Mouse (Mus musculus) monocyte, adult 59 days (primary cell): ENCODE measurements around the gene Polr2g. TPM values are rescaled to one million over a fixed set of nuclear protein-coding genes. Genes with fewer than 3 reads are reported as not detected.

Experiments
- total RNA-seq, 2 experiments: library from RNA; stranded (reverse); gene quantifications; one replicate each; pipeline ENCODE4 v1.2.4; 2023

The Polr2g gene
- total RNA-seq = 10 to 100 TPM; 57.5 to 68.0 TPM

GRCm38 (mm10) chr19:8798264-8798946, at the start of gene Polr2g:
Gene Polr2g (minus strand): TSS chr19:8798577.

GRCm38 (mm10) chr19:8839103-8839907, 40.9 kb upstream of the Polr2g start, which contains the start of gene Gng3:
Gene Gng3 (minus strand): TSS chr19:8839194.

GRCm38 (mm10) chr19:8837251-8837791, 38.9 kb upstream of the Polr2g start, which contains the start of gene Bscl2:
Gene Bscl2 (plus strand): TSS chr19:8837467.

GRCm38 (mm10) chr19:8829660-8830059, 31.3 kb upstream of the Polr2g start, which contains the start of gene AC129217.1:
Gene AC129217.1 (plus strand): TSS chr19:8829773.

GRCm38 (mm10) chr19:8819596-8820423, 21.4 kb upstream of the Polr2g start, which contains the start of gene Hnrnpul2:
Gene Hnrnpul2 (plus strand): TSS chr19:8820010.

GRCm38 (mm10) chr19:8818801-8819595, 20.6 kb upstream of the Polr2g start, which contains the start of gene Ttc9c:
Gene Ttc9c (minus strand): TSS chr19:8819333.

GRCm38 (mm10) chr19:8802130-8802821, 3.9 kb upstream of the Polr2g start, which contains the start of gene Zbtb3:
Gene Zbtb3 (plus strand): TSS chr19:8802555.

GRCm38 (mm10) chr19:8786008-8786781, 12.2 kb downstream of the Polr2g start, which contains the start of gene Taf6l:
Gene Taf6l (minus strand): TSS chr19:8786417.

GRCm38 (mm10) chr19:8774086-8774835, 24.1 kb downstream of the Polr2g start, which contains the start of gene Tmem179b:
Gene Tmem179b (minus strand): TSS chr19:8774467.

GRCm38 (mm10) chr19:8770567-8771270, 27.7 kb downstream of the Polr2g start, which contains the start of gene Tmem223:
Gene Tmem223 (plus strand): TSS chr19:8770996.

GRCm38 (mm10) chr19:8756635-8757387, 41.6 kb downstream of the Polr2g start, which contains the start of gene Nxf1:
Gene Nxf1 (plus strand): TSS chr19:8757073.

Other genes starting within 250 kb of the Polr2g start
- not detected for gene Slc22a8, start 207.3 kb downstream of the Polr2g start, total RNA-seq
- not detected for gene Slc22a6, start 180.5 kb downstream of the Polr2g start, total RNA-seq
- gene Chrm1, start 134.8 kb downstream of the Polr2g start, total RNA-seq = not detected
- gene Slc3a2, start 75.2 kb downstream of the Polr2g start, total RNA-seq = 100 to 1,000 TPM; 198 to 224 TPM
- gene Wdr74, start 62.8 kb downstream of the Polr2g start, total RNA-seq = 10 to 100 TPM; 41.0 to 42.9 TPM
- 1 to 10 TPM in 1 of 2 experiments, not detected in 1; 1.8 TPM for gene 1700092M07Rik, start 57.9 kb downstream of the Polr2g start, total RNA-seq
- gene Stx5a, start 57.2 kb downstream of the Polr2g start, total RNA-seq = 100 to 1,000 TPM; 158 to 163 TPM
- 100 to 1,000 TPM; 220 to 231 TPM for gene Nxf1, start 41.5 kb downstream of the Polr2g start, total RNA-seq
- gene Tmem223, start 27.6 kb downstream of the Polr2g start, total RNA-seq = 10 to 100 TPM; 30.2 to 33.8 TPM
- gene Tmem179b, start 24.1 kb downstream of the Polr2g start, total RNA-seq = 100 to 1,000 TPM; 114 to 120 TPM
- 10 to 100 TPM; 11.3 to 13.8 TPM for gene Taf6l, start 12.2 kb downstream of the Polr2g start, total RNA-seq
- gene Zbtb3, start 4.0 kb upstream of the Polr2g start, total RNA-seq = 1 to 10 TPM; 2.1 to 3.1 TPM
- gene Ttc9c, start 20.8 kb upstream of the Polr2g start, total RNA-seq = 10 to 100 TPM; 31.1 to 35.2 TPM
- gene Hnrnpul2, start 21.4 kb upstream of the Polr2g start, total RNA-seq = 100 to 1,000 TPM; 107 to 124 TPM
- gene AC129217.1, start 31.2 kb upstream of the Polr2g start, total RNA-seq = 10 to 100 TPM; 21.6 to 27.8 TPM
- gene Bscl2, start 38.9 kb upstream of the Polr2g start, total RNA-seq = 100 to 1,000 TPM in 1 of 2 experiments, 10 to 100 TPM in 1; 97.1 to 109 TPM
- gene Gng3, start 40.6 kb upstream of the Polr2g start, total RNA-seq = not detected
- gene Lrrn4cl, start 52.2 kb upstream of the Polr2g start, total RNA-seq = under 1 TPM; 0.27 to 0.55 TPM
- 100 to 1,000 TPM; 107 to 138 TPM for gene Ubxn1, start 72.9 kb upstream of the Polr2g start, total RNA-seq
- 10 to 100 TPM; 19.3 to 24.4 TPM for gene Uqcc3, start 82.3 kb upstream of the Polr2g start, total RNA-seq
- 10 to 100 TPM; 11.6 to 16.5 TPM for gene Lbhd1, start 85.2 kb upstream of the Polr2g start, total RNA-seq
- gene Gm49403, start 85.4 kb upstream of the Polr2g start, total RNA-seq = not detected
- 10 to 100 TPM; 32.3 to 36.4 TPM for gene 1810009A15Rik, start 90.3 kb upstream of the Polr2g start, total RNA-seq
- gene Gm49416, start 90.3 kb upstream of the Polr2g start, total RNA-seq = 1 to 10 TPM in 1 of 2 experiments, not detected in 1; 6.1 TPM
- gene Ints5, start 94.4 kb upstream of the Polr2g start, total RNA-seq = 10 to 100 TPM; 13.1 to 16.0 TPM
- 100 to 1,000 TPM; 114 to 122 TPM for gene Ganab, start 99.5 kb upstream of the Polr2g start, total RNA-seq
- 10 to 100 TPM; 48.9 to 52.6 TPM for gene B3gat3, start 121.8 kb upstream of the Polr2g start, total RNA-seq
- gene Rom1, start 130.8 kb upstream of the Polr2g start, total RNA-seq = 1 to 10 TPM; 2.6 to 3.1 TPM
- 10 to 100 TPM; 62.0 to 62.9 TPM for gene Eml3, start 131.0 kb upstream of the Polr2g start, total RNA-seq
- 100 to 1,000 TPM; 112 to 114 TPM for gene Mta2, start 143.3 kb upstream of the Polr2g start, total RNA-seq
- 10 to 100 TPM; 15.6 to 15.7 TPM for gene Tut1, start 155.3 kb upstream of the Polr2g start, total RNA-seq
- 100 to 1,000 TPM; 194 to 241 TPM for gene Eef1g, start 168.5 kb upstream of the Polr2g start, total RNA-seq
- gene Ahnak, start 190.7 kb upstream of the Polr2g start, total RNA-seq = 1,000 to 10,000 TPM; 1,396 to 1,409 TPM